Mouse (Mus musculus) embryonic facial prominence, embryonic 11.5 days (tissue): ENCODE measurements around the gene Aplp2. TPM values are rescaled to one million over a fixed set of nuclear protein-coding genes. Genes with fewer than 3 reads are reported as not detected.
A peak's percentile ranks its signal among the peaks of the same experiment; 100 is the strongest.

ENCODE experiments used
- ATAC-seq: fragments of 200-750 bp; cut with Nextera tagmentation; replicated peaks from 2 replicates; pipeline ENCODE4 v1.8.0; 2017; ENCODE audit warnings: low read depth; ENCODE audit not compliant: insufficient number of reproducible peaks, low FRiP score, low TSS enrichment
- DNase-seq: peaks from one replicate; pipeline ENCODE4 v3.0.0-alpha.2; 2015; ENCODE audit warnings: low spot score
- H3K27ac ChIP-seq: fragments of 300-500 bp; sonication (generic); replicated peaks from 2 replicates; pipeline ENCODE4 v1.5.1; 2014; ENCODE audit warnings: mild to moderate bottlenecking, low read depth, low read length, control low read depth
- H3K27me3 ChIP-seq: fragments of 300-500 bp; sonication (generic); 2 replicates; pipeline ENCODE4 v1.6.1; 2014; ENCODE audit warnings: mild to moderate bottlenecking, low read length, moderate library complexity, mixed read lengths; ENCODE audit not compliant: control insufficient read depth, insufficient read depth
- H3K36me3 ChIP-seq: fragments of 300-500 bp; sonication (generic); replicated peaks from 2 replicates; pipeline ENCODE4 v1.6.1; 2014; ENCODE audit warnings: low read depth, mild to moderate bottlenecking, low read length, moderate library complexity, mixed read lengths; ENCODE audit not compliant: control insufficient read depth, insufficient read depth
- H3K4me1 ChIP-seq: fragments of 300-500 bp; sonication (generic); 2 replicates; pipeline ENCODE4 v1.6.1; 2014; ENCODE audit warnings: low read length, mixed read lengths; ENCODE audit not compliant: control insufficient read depth, insufficient read depth
- H3K4me2 ChIP-seq: fragments of 300-500 bp; sonication (generic); 2 replicates; pipeline ENCODE4 v1.6.1; 2014; ENCODE audit warnings: low read depth, mild to moderate bottlenecking, control low read depth, low read length, moderate library complexity
- H3K4me3 ChIP-seq: fragments of 300-500 bp; sonication (generic); 2 replicates; pipeline ENCODE4 v1.5.1; 2014; ENCODE audit warnings: low read depth, low read length, control low read depth
- H3K9ac ChIP-seq: fragments of 300-500 bp; sonication (generic); replicated peaks from 2 replicates; pipeline ENCODE4 v1.6.1; 2014; ENCODE audit warnings: mild to moderate bottlenecking, control low read depth, low read length
- H3K9me3 ChIP-seq: fragments of 300-500 bp; sonication (generic); replicated peaks from 2 replicates; pipeline ENCODE4 v1.6.1; 2016; ENCODE audit warnings: mild to moderate bottlenecking, low read length, inconsistent platforms, mixed read lengths; ENCODE audit not compliant: control insufficient read depth
- WGBS: fragments of 180-500 bp; shearing (Covaris S2); extraction: QIAGEN DNeasy Blood & Tissue Kit; methylation state at CpG from one replicate; pipeline ENCODE4 v1.1.7; 2014; 5-methylcytosine and 5-hydroxymethylcytosine counted together
- polyA plus RNA-seq: library from polyadenylated mRNA; unstranded; fragments of >200 nt; fragmentation: Nextera tagmentation; extraction: Ambion mirVana; gene quantifications from 2 replicates; pipeline ENCODE4 v1.2.1, GENCODE M21; 2014

The Aplp2 gene
- polyA plus RNA-seq: 203 and 212 TPM in 2 replicates

DNA sequence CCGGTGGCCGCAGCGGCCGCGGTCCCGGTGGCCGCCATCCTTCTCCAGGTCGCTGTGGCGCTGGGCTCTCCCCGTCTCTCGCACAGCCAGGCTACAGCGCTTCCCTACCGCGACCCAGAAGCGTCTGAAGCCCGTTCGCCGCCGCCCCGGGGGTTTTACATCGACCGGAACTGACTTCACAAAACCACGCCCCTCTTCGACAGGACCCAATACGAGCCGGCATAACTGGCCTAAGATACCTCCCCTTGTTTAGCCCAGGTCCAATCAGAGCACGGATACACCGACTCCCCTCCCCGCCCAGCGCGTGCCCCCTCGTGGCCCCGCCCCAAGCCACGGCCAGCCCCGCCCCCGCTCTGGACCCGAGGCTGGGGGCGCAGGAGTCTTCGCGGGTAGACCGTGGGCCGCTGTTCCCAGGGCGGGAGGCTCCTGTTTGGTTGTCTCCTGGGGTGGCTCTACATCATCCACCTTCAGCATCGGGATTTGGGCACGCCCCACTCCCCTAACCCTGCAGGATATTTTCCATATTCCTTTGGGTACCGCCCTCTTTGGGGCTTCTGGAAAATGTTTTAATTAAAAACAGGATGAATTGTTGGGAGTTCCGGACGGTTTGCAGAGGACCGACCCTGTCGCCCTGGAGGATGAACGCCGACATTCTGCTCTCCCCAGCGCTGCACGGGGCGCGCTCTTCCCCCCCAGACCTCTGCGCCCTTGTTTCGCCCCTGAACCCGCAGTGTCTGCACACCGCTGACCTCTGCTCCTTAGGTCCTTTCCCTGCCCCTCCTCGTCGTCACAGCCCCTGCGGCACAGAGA, at the start of gene Aplp2:
Aplp2 (minus strand) TSS at position 126 of the 810 bp plus-strand sequence.
- Histone ChIP-seq H3K4me2 (peak within 1 kb of the TSS; percentile 85), H3K4me3 (peak within 1 kb of the TSS; percentile 98), H3K9me3 (no peaks in the 10 kb centered on the region), H3K9ac (peak within 1 kb of the TSS; percentile 90), H3K36me3 (no peaks in the 10 kb centered on the region), H3K27me3 (no peaks in the 10 kb centered on the region), H3K27ac (peak within 1 kb of the TSS; percentile 90), H3K4me1 (peaks cover 6% of the 10 kb centered on the region; the same call in 1 of the 2 replicates)
- DNase-seq (peak; percentile 98), ATAC-seq (peak; percentile 99)
- under 1% methylated on average over 63 of the region's 63 CpGs for WGBS

DNA sequence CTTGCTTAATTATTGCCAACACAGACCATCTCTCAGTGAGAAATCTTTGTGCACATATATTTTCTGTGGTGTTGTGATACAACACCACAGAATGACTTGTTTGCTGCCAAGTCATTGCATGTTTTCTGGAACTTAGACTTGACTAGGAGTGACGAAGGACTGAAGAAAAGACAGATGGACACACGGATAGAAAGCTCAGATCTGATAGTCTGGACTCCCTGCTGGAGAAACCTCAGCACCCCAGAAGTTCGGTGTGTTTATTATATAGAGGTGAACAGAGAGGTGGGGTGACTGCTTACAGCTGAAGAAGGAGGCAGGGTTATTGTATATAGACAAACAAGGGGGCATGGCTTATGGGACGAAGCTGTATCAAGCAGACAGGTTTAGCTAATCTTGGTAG, 48.6 kb upstream of the Aplp2 start:
- no peaks in the 10 kb centered on the region for H3K27me3 ChIP-seq
- 84% methylated on average over 4 of the region's 4 CpGs for WGBS
- no peaks in the 10 kb centered on the region for H3K9me3 ChIP-seq
- H3K4me1 ChIP-seq: no peaks in the 10 kb centered on the region
- no peak overlapping the region for H3K4me2 ChIP-seq
- no peaks in the 10 kb centered on the region for H3K36me3 ChIP-seq
- no peak overlapping the region for H3K4me3 ChIP-seq
- DNase-seq (no peak), ATAC-seq (no peak)
- no peak overlapping the region for H3K27ac ChIP-seq
- no peak overlapping the region for H3K9ac ChIP-seq

DNA sequence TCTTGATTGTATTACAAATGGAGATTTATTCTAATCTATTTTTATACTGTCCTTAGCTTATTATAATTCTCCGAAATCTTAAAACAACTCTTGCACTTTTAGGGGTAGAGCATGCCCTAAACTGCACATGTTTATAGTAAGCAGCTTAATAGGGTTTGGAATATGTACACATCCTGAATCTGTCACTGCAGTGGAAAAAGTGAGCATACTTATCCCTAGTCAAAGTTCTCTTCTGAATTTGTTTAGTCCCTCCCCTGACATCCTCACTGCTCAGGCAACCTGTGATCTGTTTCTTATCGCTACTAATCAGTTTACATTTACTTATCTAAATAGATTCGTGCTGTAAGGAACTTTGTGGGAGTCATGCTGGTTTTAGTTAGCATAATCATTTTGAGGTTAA, 46.6 kb upstream of the Aplp2 start:
- Histone ChIP-seq H3K4me3 (no peak overlapping the region), H3K9me3 (no peaks in the 10 kb centered on the region), H3K27ac (no peak overlapping the region), H3K27me3 (no peaks in the 10 kb centered on the region), H3K4me1 (no peaks in the 10 kb centered on the region), H3K4me2 (no peak overlapping the region), H3K36me3 (no peaks in the 10 kb centered on the region), H3K9ac (no peak overlapping the region)
- ATAC-seq (no peak), DNase-seq (no peak)
- WGBS: 68% methylated on average over 3 of the region's 3 CpGs

DNA sequence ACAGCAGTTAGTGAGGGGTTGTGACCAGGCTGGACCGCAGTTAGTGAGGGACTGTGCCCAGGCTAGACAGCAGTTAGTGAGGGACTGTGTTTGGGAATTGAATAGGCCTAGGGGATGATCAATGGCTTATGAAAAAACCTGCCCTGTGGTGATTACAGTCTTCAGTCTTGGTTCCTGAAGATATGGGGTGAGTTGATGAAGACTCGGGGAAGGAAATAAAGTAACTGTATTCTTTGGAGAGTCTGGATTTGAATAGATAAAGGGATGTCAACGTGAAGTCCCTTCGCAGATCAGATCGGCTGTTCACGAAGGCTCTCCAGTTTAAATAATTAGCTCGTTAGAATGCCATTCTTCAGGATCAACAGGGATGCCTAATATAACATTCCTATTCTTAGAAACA, 44.3 kb upstream of the Aplp2 start:
- WGBS: 88% methylated on average over 7 of the region's 7 CpGs
- Histone ChIP-seq H3K4me2 (no peak overlapping the region), H3K27ac (no peak overlapping the region), H3K4me1 (no peaks in the 10 kb centered on the region), H3K36me3 (no peaks in the 10 kb centered on the region), H3K27me3 (no peaks in the 10 kb centered on the region), H3K9me3 (no peaks in the 10 kb centered on the region), H3K4me3 (no peak overlapping the region), H3K9ac (no peak overlapping the region)
- DNase-seq (no peak), ATAC-seq (no peak)

DNA sequence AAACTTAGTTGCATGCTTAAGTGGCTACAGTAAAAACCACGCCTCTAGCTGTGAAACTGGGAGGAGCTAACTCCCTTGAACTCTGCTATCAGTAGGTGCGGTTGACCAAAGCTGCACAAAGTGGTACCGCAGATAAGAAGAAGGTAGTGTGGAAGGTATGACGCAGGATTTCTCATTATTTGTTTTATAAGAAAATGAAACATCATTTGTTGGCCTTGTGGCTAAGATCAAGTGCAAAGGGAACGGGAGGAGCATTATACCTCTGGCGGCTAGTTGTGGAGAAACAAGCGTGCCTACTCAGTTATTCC, 43.0 kb upstream of the Aplp2 start:
- Histone ChIP-seq H3K27ac (no peak overlapping the region), H3K9ac (no peak overlapping the region), H3K4me2 (no peak overlapping the region), H3K4me3 (no peak overlapping the region), H3K4me1 (no peaks in the 10 kb centered on the region), H3K9me3 (no peaks in the 10 kb centered on the region), H3K27me3 (no peaks in the 10 kb centered on the region), H3K36me3 (no peaks in the 10 kb centered on the region)
- ATAC-seq (no peak), DNase-seq (no peak)
- 91% methylated on average over 7 of the region's 7 CpGs for WGBS

DNA sequence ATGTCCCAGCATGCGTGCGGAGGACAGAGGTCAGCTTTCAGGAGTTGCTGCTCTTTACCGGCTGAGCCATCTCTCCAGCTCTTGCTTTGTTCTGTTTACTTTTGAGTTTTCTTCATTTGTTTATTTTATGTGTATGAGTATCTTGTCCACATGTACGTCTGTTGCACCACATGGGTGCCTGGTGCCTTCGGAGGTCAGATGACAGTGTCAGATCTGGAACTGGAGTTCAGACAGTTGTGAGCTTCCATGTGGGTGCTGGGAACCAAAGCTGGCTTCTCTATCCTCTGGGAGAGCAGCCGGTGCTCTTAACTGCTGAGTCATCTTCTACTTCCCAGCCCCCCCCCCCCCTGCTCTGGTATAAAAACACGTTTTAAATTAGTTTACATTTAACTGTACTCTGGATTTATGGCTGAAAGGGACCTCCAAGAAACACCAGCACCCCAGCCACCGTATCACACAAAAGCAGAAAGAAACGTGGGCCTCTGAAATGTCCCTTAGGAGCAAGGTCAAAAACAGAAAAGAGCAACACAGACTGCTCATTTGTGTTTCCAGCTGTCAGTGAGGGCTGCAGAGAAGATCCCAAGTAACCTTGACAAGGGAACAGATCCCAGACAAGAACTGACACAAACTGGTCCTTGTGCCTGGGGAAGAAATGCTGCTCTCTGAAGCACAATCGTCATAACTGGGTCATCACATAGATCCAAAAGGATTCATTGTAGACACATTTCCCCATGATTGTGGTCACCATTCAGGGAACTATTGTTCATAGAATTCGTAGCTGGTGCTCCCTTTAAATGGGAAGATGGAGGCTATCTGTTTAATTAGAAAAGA, 42.5 kb upstream of the Aplp2 start:
- no peaks in the 10 kb centered on the region for H3K4me1 ChIP-seq
- no peak overlapping the region for H3K4me3 ChIP-seq
- no peak for ATAC-seq
- H3K4me2 ChIP-seq: no peak overlapping the region
- H3K9me3 ChIP-seq: no peaks in the 10 kb centered on the region
- WGBS: 64% methylated on average over 11 of the region's 11 CpGs
- H3K27ac ChIP-seq: no peak overlapping the region; the same call in 1 of the 2 replicates
- H3K36me3 ChIP-seq: no peaks in the 10 kb centered on the region
- H3K9ac ChIP-seq: no peak overlapping the region
- H3K27me3 ChIP-seq: no peaks in the 10 kb centered on the region
- no peak for DNase-seq

DNA sequence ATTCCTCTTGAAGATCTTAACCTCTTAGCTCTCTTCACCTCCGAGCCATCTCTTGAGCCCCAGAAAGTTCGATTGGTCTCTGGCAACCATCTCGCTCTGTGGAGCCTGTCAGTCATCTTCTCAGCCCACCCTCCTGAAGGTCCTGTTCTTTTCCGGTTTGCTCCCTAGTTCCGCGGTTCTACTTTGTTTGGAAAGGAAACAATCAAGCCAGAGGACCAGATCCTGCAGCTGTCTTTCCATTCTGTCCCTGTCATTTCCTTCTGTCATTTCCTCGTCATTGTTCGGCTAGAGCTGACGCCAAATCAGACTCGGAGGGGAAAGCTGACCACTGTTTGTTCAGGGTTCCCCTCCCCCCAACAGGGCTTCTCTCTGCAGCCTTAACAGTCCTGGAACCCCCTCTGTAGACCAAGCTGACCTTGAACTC, 41.7 kb upstream of the Aplp2 start:
- Histone ChIP-seq H3K36me3 (no peaks in the 10 kb centered on the region), H3K4me1 (no peaks in the 10 kb centered on the region), H3K27me3 (no peaks in the 10 kb centered on the region), H3K4me2 (no peak overlapping the region; the same call in 1 of the 2 replicates), H3K4me3 (no peak overlapping the region), H3K9ac (no peak overlapping the region), H3K27ac (no peak overlapping the region), H3K9me3 (no peaks in the 10 kb centered on the region)
- peak; percentile 41 for DNase-seq
- 37% methylated on average over 10 of the region's 10 CpGs for WGBS
- no peak for ATAC-seq
